Mouse (Mus musculus): ENCODE measurements around the gene Olfr1418.

Gene Olfr1418

DNA sequence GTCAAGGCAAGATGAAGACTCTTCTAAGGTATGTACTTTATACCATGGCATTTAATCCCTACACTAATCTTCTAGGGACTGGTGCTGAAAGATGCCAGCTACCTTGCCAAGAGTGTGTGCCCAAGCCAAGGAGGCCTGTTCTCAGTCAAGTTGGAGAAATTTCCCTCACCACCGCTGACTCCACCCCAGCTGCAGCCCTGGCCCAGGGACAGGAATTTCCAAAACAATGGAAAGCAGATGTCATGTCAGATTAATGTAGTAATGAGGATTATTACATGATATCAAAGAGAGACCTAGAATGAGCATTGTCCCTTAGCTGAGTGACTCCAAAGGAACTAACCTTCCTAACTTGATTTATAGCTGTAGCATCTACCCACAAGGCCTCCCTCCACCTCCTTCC is 50.0 kb downstream of the Olfr1418 start:
- in situ Hi-C loops (cut with MboI, MseI) = no loop called here

DNA sequence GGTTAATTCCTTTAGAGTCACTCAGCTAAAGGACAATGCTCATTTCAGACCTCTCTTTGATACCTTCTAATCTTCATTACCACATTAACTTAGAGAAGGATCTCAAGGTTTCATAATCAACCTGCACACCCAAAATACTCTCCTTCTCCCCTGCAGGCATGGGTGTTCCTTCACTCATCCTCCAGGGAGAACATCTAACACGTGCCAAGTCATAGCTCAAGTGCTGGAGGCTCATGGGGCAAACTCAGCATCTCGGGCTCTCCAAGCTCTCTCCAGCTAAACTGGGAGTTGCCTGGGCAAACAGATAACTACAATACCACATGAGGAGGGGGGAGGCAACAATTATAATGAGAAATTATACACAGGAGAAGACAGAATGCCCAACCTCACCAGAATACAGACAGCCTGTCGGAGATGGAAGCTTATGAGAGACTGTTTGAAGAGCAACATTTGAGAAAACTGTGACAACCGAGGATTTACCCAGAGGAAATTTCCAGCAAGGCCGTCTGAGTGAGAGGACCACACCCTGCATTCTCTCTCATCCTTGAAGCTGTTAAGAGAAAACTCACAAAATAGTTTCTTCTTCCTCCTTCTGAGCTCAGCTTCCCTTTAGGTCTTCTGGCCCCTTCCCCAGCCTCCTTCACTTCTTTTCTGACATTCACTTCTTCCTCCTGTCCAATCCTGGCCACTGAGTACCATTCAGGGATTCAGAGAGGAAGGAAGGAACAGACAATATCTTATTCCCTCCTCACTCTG is 50.7 kb downstream of the Olfr1418 start:
- in situ Hi-C loops (cut with MboI, MseI) = no loop called here

DNA sequence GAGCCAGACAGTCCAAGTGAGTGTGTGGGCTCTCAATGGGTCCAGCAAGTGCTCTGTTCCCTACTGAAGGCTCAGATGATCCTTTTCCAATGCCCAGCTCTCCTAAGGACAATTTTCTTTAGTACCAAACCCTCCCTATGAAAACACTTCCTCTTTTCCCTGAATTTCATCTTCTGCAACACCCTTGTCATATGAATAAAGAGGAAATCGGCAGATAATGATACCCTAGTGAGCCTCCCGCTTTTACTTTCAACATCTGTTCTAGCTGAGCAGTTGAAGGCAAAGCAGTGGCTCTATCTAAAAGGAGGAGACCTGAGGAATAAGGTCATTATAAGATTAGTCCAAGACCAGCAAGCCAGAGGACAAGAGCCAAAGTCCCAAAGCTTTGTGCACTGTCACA is 52.4 kb downstream of the Olfr1418 start:
- in situ Hi-C loops (cut with MboI, MseI) = no loop called here

DNA sequence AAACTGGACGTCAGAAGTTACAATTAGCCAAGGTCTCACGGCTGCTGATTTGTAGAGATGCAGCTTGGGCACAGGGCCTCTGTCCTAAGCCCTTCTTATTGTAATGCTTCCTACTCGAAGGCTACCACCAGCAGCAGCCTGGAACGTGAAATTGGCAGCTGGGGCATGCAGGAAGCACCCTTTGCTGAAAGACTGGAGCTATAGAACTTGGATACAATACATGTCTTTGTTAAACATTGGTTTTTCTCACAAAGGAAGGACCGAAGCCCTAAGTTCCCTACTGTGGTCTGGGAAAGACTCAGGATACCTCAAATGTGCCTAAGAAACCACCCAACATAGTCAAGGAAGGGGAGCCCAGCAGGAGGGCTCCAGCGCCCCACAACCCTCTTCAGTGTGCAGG is 53.0 kb downstream of the Olfr1418 start:
- in situ Hi-C loops (cut with MboI, MseI) = no loop called here

DNA sequence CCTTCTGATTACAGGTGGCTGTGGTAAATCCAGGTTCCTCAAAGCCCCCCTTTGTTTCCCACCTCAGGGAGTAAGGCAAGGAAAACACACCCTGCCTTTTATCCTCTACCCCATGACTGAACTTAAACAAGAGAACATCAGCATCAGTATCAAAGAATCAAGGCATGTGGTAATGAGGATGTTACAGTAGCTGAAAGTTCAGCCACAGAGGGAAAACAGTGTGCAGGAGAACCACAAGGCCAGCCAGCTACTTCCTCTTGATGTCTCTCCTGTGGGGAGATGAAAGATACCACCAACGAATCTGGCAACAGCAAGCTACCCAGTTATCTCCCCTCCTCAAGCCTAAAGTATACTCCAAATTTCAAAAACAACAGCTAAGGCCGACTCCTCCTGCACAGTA is 53.6 kb downstream of the Olfr1418 start:
- in situ Hi-C loops (cut with MboI, MseI) = no loop called here

DNA sequence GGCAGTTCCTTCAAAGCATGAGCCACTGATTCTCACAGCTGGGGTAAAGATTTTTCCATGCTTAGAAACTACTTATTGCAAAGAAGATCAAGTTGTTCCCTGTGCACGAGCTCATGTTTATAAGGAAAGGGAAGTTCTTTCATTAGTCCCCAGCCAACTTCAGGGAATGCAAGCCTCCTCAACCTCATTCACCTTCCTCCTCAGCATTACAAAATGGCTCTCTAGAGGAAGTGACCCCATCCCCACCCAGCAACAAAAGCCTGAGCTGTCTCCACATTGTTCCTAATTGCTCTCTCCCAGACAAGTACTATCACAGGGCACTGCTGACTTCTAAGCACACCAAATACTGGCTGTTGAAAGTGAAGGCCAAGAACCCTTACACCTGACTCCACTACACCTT is 56.4 kb downstream of the Olfr1418 start:
- in situ Hi-C loops (cut with MboI, MseI) = no loop called here
